Mouse (Mus musculus): ENCODE data around the gene Ube2b. TPM values are rescaled to one million over a fixed set of nuclear protein-coding genes. Genes with fewer than 3 reads are reported as not detected.

The Ube2b gene
- total RNA-seq, 2 experiments from 2014 or later, result 229 to 232 TPM

DNA sequence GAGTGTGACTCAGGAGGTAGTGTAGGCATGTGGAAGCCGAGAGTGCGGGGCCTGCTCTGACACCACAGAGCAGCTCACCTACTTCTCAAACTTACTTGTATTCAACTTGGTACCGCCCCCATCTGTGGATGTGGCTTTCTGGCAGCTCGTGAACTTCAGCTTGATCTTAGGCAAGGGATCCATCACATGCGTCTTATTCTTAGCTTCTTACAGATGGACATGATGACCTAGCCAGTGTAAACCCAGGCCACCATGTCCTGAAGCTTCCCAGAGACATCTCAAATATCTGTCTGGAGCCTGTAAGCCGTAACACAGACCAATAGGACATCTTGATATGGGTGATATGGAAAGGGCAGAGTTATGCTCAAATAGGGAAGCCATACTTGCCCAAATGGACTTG is 28.9 kb downstream of the Ube2b start:
- no peak for DNase-seq
- intact Hi-C loops (cut with DNase I), result no loop called here

DNA sequence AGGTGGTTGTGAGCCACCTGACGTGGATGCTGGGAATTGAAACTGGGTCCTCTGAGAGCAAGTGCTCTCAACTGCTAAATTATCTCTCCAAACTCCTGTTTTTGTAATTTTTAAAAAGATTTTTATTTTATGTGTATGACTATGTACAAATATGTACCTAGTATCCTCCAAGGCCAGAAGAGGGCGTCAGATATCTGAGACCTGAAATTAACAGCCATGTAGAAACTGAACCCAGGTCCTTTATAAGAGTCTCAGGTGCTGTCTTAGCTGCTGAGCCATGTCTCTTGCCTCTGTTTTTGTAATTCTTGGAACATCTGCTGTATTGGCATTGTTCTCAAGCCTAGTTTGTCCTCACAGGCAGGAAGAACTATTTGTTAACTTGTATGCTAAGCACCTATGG is 31.1 kb downstream of the Ube2b start:
- intact Hi-C loops (cut with DNase I), result no loop called here
- DNase-seq, result no peak

DNA sequence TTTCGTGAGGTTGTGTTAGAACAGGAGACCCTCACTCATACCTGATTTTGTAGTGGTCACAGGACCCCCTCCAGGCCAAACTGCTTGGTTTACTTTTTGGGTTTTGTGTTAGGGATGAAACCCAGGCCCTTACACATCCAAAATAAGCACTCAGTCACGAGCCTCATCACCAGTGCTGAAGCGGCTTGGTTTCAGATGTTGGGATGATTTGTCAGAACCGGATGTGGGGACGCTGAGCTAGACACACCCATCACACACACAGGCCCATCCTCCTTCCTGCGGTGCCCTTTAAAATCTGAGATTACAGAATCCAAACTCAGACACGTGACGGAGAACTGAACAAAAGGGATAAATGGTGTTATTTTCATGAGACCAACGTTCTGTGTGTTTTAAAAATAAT is 31.7 kb downstream of the Ube2b start:
- intact Hi-C loops (cut with DNase I), result no loop called here
- no peak for DNase-seq

DNA sequence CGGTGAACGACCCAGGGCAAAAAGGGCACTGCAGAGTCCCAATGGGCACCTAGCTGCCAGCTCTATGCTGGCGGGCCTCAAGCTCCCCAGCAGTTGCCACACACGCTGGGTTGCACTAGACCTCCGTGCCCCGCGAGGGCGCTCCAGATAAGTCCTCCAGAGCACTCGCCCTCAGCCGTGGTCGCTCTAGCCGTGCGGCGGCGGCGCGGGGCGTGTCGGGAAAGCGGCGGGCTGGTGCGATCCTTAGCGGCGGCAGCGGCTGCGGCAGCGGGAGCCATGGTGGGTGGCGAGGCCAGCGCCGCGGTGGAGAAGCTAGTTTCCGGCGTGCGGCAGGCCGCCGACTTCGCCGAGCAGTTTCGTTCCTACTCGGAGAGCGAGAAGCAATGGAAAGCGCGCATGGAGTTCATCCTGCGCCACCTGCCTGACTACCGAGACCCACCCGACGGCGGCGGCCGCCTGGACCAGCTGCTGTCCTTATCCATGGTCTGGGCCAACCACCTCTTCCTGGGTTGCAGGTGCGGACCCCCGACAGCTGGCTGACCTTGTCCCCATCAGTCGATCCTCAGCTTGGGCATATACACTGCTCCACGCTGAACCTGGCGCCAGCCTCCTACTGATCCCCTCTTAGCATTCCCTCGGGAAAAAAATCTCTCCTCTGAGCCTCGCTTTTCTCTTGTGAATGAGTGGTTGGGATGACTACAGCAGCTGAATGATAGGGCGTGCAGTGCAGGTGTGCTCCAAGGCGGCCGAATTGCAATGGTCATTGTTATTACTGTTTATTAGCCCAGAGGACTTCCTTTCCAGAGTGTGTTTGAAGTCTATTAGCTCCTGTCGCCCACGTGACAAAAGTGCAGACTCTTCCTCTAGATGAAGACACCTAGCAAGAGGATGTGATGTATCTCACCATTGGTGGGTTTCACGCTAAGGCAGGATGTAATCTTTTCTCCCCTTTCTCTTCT is 32.8 kb downstream of the Ube2b start, which contains the start of gene Cdkn2aipnl:
Gene Cdkn2aipnl (plus strand): TSS at position 219 of the 959 bp plus-strand sequence.
- peak; percentile 98 for DNase-seq
- intact Hi-C loops (cut with DNase I), result loop anchor here (1.0 to 2.0 kb wide), 3 partner anchors 51 to 149 kb away; partner anchors contain the start of gene Jade2

DNA sequence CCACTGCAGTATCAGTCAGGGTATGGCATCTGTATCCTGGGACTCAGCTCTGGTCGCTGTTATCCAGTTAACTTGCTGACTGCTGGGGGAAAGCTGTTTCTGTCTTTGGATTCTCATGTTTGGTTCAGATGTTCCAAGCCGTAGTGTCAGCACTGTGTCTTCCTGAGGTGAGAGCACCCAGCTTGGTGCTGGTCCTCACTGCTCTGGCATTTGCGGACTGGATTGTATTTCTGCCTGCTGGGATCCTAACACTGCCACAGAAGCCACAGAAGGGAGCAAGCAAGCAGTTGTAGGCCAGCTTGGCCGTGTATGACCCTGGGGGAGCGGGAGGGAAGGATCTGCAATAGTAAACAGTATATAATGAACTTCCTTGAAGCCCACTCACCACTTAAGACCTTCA is 33.9 kb downstream of the Ube2b start:
- no peak for DNase-seq
- intact Hi-C loops (cut with DNase I), result loop anchor here (1.0 to 2.0 kb wide), 3 partner anchors 50 to 148 kb away; partner anchors contain the start of gene Jade2

DNA sequence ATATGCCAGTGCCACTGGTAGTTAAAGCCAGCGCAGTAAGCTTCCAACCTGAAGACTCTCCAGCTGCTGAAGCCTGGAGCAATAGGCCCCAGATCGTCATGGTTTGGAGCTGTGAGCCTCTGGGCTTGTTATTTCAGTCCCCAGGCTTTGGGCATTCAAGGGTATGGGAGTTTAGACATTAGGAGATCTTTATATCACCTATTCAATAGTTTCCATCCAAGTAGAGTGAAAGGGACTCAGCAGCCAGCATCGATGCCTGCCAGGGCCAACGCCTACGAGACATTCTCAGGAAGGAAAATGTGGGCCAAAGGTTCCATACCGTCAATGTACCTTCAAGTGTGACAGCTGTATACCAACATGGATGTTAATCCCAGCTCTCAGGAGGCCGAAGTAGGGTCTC is 38.3 kb downstream of the Ube2b start:
- intact Hi-C loops (cut with DNase I), result no loop called here
- DNase-seq, result no peak

DNA sequence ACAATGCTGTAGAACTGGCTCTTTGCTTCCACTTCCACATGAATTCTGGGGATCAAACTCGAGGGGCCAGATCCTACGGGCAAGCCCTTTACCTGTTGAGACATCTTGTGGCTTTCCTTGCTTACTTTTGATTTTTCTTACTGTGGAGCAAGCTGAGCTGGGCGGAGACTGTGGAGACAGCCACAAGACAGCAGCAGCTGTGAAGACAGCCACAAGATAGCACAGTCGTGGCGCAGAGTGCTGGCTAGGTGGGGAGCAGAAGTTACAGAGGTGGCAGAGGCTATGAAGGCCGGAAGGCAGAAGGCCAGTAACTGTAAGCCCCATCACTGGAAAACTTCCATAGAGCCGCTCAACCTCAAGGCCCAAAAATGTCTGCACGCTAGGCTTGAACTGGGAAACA is 38.8 kb downstream of the Ube2b start:
- intact Hi-C loops (cut with DNase I), result no loop called here
- DNase-seq, result no peak

DNA sequence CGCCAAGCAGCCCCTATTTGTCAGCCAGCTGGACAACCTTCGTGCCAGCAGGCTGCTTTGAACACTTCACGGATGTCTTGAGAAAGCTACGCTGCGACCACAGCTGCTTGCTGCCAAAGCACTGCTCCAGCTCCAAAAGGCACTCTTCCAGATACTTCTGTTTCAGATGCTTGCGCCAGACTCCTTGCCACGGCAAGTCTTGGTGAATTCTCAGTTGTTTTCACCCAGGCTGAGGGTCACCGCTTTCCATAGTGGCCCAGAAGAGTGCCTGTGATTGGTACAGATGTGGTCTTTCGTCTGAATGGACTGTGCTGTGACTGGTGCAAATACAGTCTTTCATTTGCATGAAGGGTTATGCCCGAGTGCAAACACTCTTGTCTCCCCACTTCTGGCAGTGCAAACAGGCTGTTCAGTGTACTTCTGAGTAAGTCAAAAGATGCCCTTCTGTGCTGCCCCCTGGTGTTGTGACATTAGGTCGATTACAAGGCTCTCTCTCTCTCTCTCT is 39.5 kb downstream of the Ube2b start:
- DNase-seq, result peak in 1 of 2 experiments; percentile 24

DNA sequence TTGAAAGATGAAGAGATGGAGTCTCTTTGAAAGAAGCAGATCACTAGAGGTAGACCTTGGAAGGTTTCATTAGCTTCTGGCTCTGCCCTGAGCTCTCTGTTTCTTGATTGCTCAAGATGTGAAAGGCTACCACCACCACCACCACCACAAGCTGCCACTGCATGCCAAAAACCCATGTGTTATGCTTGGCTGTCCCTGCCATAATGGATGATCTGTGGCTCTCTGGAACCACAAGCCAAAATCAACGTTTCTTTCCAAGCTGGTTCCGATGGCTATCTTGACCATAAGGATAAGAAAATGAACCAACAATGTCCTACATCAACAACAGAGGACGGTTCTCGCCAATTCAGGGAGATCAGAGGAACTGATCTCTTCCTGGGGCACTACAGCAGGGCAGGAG is 40.5 kb downstream of the Ube2b start:
- no peak for DNase-seq
- intact Hi-C loops (cut with DNase I), result no loop called here

More for the DNA sequence above, 39.5 kb downstream of the Ube2b start:
- intact Hi-C loops (cut with DNase I), result no loop called here

DNA sequence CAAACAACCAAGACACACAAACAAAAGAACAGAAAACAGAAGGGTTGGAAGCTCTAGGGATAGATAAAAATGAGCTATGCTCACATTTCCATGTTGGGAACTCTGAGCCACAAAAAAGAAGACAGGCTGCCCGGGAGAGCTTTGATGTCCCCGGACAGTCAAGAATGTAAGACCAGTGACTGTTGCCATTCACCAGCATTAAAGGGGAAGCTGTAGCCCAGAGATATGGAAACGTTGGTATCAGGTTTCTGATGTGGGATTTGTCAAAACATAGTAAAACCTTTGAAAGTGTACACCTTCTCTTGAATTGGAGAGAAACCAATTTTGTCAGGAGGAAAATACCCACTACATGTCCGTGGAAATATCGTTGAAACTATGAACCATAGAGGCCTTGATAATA is 41.1 kb downstream of the Ube2b start:
- DNase-seq, result no peak

DNA sequence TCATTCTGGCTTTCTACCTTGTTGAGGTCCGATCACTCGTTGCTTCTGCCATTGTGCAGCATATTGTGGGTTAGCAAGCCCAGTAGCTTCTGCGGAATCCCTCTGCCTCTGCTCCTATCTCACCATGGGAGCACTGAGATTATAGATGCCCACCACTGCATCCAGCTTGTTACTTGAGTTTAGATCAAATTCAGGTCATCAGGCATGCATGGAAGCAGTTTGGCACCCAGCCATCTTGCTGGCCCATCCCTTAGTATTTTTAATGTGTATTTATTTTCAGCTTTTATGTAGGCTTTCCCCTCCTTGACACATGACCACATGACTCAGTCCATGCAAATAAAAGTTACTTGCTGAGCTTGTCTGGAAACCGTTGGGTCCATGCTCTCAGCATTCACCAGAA is 42.8 kb downstream of the Ube2b start:
- intact Hi-C loops (cut with DNase I), result no loop called here
- DNase-seq, result no peak

More for the DNA sequence above, 41.1 kb downstream of the Ube2b start:
- intact Hi-C loops (cut with DNase I), result no loop called here

DNA sequence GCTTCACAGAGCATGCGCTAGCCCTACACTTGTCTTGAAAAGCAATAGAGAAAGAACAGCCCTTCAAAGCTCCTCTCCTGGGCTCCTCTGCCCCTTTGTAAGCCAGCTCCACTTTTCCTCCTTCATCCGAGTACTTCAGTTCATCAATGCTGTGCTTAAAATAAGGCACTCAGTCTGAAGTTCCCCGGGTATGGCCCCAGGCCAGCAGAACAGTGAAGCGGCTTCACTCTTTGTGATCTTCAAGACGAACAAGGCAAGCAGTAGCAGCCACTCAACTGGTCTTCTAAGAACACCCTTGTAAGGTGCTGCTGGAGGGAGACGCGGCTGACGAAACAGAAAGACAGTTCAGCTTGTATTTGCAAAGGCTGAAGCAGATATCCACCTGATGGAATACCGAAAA is 44.5 kb downstream of the Ube2b start:
- no peak for DNase-seq
- intact Hi-C loops (cut with DNase I), result no loop called here

DNA sequence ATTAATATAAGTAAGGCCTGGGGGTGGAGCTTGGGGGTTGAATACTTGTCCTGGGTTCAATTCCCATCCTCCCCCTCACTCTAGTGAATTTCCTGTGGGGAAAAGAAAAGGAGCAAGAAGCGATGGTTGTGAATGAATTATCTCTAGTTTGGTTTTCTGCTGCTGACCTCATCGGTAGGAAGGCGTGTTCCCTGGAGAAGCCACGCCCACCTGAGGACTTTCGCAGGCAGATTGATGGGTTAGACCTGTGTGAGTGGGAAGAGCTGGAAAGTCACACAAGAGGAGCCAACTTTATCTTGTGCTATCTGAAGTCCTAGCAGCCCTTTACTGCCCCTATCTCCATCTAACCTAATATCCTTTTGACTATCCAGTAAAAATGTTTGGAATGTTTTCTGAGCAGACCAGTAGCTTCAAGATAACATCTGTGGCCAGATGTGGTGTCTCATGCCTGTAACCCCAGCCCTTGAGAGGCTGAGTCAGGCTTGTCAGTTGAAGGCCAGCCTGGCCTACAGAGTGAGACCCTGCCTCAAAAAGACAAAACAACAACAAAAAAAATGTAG is 48.6 kb downstream of the Ube2b start:
- intact Hi-C loops (cut with DNase I), result no loop called here
- DNase-seq, result no peak

DNA sequence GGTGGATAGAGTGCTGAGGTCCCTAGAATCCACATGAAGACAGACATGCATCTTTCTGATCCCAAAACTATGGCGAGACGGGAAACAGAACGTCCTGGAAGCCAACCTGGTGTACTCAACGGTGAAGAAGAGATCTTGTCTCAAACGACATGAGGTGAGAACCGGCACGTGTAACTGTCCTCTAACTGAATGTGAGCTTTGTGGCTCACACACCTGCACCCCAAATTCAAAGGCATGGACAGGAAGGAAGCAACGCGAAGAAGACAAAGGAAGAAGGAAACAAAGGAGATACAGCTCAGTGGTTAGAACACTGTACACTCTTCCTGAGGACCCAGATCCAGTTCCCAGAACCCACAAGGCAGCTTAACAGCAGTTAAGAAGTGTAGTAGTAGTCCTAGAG is 50.6 kb downstream of the Ube2b start:
- DNase-seq, result no peak
- intact Hi-C loops (cut with DNase I), result no loop called here

DNA sequence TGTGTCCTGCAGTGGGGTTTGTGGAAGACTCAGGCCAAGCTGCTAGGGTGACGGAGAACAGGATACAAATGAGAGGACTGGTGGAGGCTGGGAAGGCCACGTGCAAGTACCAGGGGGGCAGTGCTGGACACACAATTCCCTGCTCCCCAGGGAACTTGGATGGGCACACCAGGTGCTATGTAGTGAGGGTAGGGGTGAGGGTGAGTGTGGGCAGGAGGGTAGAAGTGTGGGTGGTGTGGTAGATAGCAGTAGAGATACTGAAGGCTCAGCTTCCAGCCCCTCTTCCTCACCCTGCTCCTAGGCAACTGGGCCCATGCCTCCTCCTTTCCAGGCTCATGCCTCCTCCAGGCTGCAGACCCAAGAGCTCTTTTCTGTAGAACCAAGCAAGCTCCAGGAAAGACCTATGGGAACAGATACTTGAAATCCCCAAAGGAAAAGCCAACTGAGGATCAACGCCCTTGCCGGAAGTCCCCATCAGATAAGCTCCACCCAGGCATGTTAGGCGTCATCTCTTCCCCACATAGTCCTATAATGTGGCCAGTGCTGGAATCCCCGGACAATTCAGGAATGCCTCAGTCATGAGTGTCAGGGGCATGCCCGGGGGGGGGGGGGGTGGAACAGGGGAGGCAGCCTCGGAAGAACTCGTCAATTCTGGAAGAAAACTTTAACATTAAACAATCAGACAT is 51.3 kb downstream of the Ube2b start:
- intact Hi-C loops (cut with DNase I), result no loop called here
- no peak for DNase-seq

DNA sequence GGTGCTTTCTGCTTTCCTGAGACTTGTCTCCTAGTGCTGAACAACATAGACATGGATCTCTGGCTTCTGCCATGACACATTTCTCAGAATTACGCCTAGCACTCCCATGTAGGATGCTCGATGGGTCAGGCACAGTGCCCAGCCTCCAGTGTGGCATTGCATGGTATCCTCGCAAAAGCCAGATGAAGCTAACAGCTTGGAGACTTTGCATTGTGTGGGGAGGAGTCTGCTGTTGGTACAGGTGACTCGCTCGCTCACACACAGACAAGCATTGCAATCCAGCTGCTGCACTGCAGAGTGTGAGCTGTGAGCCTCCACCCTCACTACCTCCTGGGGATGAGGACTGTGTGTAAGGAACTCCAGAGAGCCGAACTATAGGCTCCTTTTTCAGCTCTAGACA is 54.4 kb downstream of the Ube2b start:
- intact Hi-C loops (cut with DNase I), result no loop called here
- no peak for DNase-seq

DNA sequence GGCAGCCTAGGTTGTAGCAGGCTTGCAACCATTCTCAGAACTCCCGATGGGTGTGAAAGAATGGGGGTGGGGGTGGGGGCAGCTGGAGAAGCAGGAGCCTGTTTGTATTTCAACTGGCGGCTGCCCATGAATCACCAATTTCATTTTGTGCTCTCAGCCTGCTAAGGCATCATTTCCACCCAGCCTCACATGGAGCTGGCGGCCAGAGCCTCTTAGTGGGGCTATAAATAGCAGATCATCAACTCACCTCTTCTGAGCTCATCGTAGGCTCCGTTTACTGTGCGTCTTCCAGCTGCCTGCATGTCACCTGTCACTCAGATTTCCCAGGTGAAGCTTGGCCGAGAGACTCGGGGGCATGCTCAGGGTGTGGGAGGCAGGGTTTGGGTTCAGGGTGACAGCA is 55.0 kb downstream of the Ube2b start:
- intact Hi-C loops (cut with DNase I), result no loop called here
- DNase-seq, result peak; percentile 23 to 31

DNA sequence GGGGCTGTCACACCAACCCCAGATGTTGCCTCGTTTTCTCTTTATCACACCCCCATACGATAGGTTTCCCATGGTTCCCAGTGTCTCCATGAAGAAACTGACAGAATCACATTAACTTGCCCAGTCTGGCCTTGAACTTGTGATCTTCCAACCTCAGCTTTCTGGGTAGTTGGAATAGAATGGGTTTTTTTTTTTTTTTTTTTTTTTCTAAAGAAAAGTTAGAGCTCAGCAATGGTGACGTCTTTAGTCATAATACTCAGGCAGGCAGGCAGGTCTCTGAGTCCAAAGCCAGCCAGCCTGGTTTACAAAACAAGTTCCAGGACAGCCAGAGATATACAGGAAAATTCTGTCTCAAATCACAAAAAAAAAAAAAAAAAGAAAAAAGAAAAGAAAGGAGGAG is 56.3 kb downstream of the Ube2b start:
- intact Hi-C loops (cut with DNase I), result no loop called here
- DNase-seq, result no peak

DNA sequence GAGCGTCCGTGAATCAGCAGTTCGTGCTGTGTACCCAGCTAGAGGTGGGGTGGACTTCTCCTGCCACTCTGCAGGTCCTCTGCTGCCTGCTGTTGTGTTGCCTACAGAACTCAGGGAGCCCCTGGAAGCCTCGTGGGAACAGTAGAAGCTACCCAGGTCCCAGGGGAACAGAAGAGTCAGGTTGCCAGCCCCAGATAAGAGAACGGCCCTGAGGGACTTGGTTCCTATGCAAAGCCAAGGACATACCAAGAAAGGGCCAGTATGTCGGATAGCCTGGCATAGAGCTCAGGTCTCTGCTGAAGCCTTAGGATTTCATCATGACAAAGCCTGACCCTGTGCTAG is 57.1 kb downstream of the Ube2b start:
- intact Hi-C loops (cut with DNase I), result no loop called here

DNA sequence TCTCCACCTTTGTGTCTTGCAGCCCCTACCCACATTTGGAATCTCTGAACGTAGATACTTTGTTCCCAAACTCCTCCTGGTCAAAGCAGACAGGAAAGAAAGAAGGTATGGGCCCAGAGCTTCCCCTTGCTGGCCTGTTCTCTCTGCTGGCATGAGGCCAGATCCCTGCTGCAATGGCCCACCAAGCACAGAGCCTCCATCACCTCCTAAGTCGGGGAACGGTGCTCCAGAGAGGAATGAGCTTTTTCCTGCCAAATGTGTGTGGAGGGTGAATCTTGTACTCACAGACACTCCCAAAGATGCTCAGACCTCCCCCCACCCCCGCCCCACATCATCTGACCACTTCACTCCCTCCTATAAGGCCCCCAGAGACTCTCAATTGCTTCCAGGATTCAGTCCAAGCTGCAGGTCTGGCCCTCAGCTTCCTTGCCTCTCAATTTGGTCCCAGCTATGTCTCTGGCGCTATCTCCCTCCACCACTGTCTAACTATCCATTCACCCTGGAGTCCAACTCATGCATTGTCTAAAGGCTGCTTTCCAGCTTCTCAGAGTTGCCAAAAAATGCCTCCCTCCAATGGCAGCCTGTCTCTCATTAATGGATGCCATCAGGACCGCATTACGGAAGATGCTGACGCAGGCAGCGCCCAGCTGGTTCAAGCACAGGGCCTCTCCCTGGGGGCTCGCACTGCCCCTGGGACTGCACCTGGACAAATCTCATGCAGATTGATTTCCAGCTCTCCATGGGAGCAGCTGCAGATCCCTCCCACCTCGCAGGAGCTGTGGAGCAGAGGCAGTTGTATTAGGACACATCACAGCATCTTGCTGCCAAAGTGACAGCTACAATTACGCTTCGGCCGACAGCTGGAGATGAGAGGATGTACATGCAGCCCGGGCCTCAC is 57.7 kb downstream of the Ube2b start:
- intact Hi-C loops (cut with DNase I), result no loop called here
- DNase-seq, result no peak

More for the DNA sequence above, 57.1 kb downstream of the Ube2b start:
- no peak for DNase-seq

All from heart, postnatal 14 days (tissue).